Mouse (Mus musculus): ENCODE measurements around the gene Lsp1.

GRCm38 (mm10) chr7:142537181-142537580 is 76.6 kb downstream of the Lsp1 start:
- TF ChIP-seq CTCF (IDR thresholded peaks at IDR 0.05; ENCODE audit: low read depth, low read length), result no peak
- no peak for TF ChIP-seq GATA1 (IDR thresholded peaks at IDR 0.05; ENCODE audit: borderline replicate concordance, low read length)
- TF ChIP-seq POLR2AphosphoS5 (IDR thresholded peaks at IDR 0.05; ENCODE audit: insufficient replicate concordance, low read depth, low read length), result no peak
- TF ChIP-seq TAL1 (conservative IDR thresholded peaks at IDR 0.05; ENCODE audit: low read depth, low read length), result no peak
- no peak for TF ChIP-seq GATA2 (IDR thresholded peaks at IDR 0.05; ENCODE audit: borderline replicate concordance, low read depth, low read length)

All from G1E (cell line).